Mouse (Mus musculus): ENCODE measurements around the gene Kansl3. TPM values are rescaled to one million over a fixed set of nuclear protein-coding genes. Genes with fewer than 3 reads are reported as not detected.

Kansl3 gene
- polyA plus RNA-seq, 1 experiment: 48.4 TPM

GRCm38 (mm10) chr1:36307121-36307494 lies 61.9 kb downstream of the Kansl3 start:
- Histone ChIP-seq H3K27ac (ENCODE audit: insufficient read depth, low read length) (peak overlapping the region; percentile 17; the same call in 1 of the 2 replicates), H3K4me1 (ENCODE audit: control insufficient read depth, insufficient read depth, low read length) (peaks cover 5% of the 10 kb centered on the region), H3K4me3 (ENCODE audit: low read depth, low read length) (peak overlapping the region; percentile 41; the same call in 1 of the 2 replicates), H3K9ac (ENCODE audit: low read depth, poor library complexity, severe bottlenecking) (no peak overlapping the region), H3K9me3 (replicated peaks; ENCODE audit: control insufficient read depth, insufficient read depth, low read length, poor library complexity, severe bottlenecking) (no peaks in the 10 kb centered on the region), H3K36me3 (ENCODE audit: control insufficient read depth, insufficient read depth, low read length, poor library complexity, severe bottlenecking) (no peaks in the 10 kb centered on the region), H3K27me3 (ENCODE audit: control insufficient read depth, insufficient read depth, low read length, poor library complexity, severe bottlenecking) (no peaks in the 10 kb centered on the region)
- no peak for TF ChIP-seq EP300 (IDR thresholded peaks at IDR 0.05; ENCODE audit: insufficient read depth, low read depth, low read length)
- TF ChIP-seq POLR2A (IDR thresholded peaks at IDR 0.05; ENCODE audit: insufficient read depth, low read length): no peak
- no peak for TF ChIP-seq CTCF (IDR thresholded peaks at IDR 0.05; ENCODE audit: low read depth, low read length)

- Histone ChIP-seq H3K27ac (ENCODE audit: insufficient read depth, low read length) (no peak overlapping the region), H3K4me3 (ENCODE audit: low read depth, low read length) (no peak overlapping the region), H3K4me1 (ENCODE audit: control insufficient read depth, insufficient read depth, low read length) (peaks cover 5% of the 10 kb centered on the region), H3K27me3 (ENCODE audit: control insufficient read depth, insufficient read depth, low read length, poor library complexity, severe bottlenecking) (no peaks in the 10 kb centered on the region), H3K36me3 (ENCODE audit: control insufficient read depth, insufficient read depth, low read length, poor library complexity, severe bottlenecking) (no peaks in the 10 kb centered on the region), H3K9ac (ENCODE audit: low read depth, poor library complexity, severe bottlenecking) (no peak overlapping the region), H3K9me3 (replicated peaks; ENCODE audit: control insufficient read depth, insufficient read depth, low read length, poor library complexity, severe bottlenecking) (no peaks in the 10 kb centered on the region)
- TF ChIP-seq POLR2A (IDR thresholded peaks at IDR 0.05; ENCODE audit: insufficient read depth, low read length): no peak
- TF ChIP-seq CTCF (IDR thresholded peaks at IDR 0.05; ENCODE audit: low read depth, low read length): no peak
- TF ChIP-seq EP300 (IDR thresholded peaks at IDR 0.05; ENCODE audit: insufficient read depth, low read depth, low read length): no peak
These were observed 62.9 kb downstream of the Kansl3 start for GRCm38 (mm10) chr1:36306120-36306519.

- Histone ChIP-seq H3K4me1 (ENCODE audit: control insufficient read depth, insufficient read depth, low read length) (peaks cover 4% of the 10 kb centered on the region), H3K36me3 (ENCODE audit: control insufficient read depth, insufficient read depth, low read length, poor library complexity, severe bottlenecking) (no peaks in the 10 kb centered on the region), H3K27ac (ENCODE audit: insufficient read depth, low read length) (no peak overlapping the region), H3K27me3 (ENCODE audit: control insufficient read depth, insufficient read depth, low read length, poor library complexity, severe bottlenecking) (no peaks in the 10 kb centered on the region), H3K9me3 (replicated peaks; ENCODE audit: control insufficient read depth, insufficient read depth, low read length, poor library complexity, severe bottlenecking) (no peaks in the 10 kb centered on the region), H3K9ac (ENCODE audit: low read depth, poor library complexity, severe bottlenecking) (no peak overlapping the region), H3K4me3 (ENCODE audit: low read depth, low read length) (no peak overlapping the region)
- no peak for TF ChIP-seq POLR2A (IDR thresholded peaks at IDR 0.05; ENCODE audit: insufficient read depth, low read length)
- no peak for TF ChIP-seq CTCF (IDR thresholded peaks at IDR 0.05; ENCODE audit: low read depth, low read length)
- no peak for TF ChIP-seq EP300 (IDR thresholded peaks at IDR 0.05; ENCODE audit: insufficient read depth, low read depth, low read length)
These were observed 64.2 kb downstream of the Kansl3 start for GRCm38 (mm10) chr1:36304764-36305163.

GRCm38 (mm10) chr1:36303381-36304320 lies 65.3 kb downstream of the Kansl3 start:
- Histone ChIP-seq H3K27me3 (ENCODE audit: control insufficient read depth, insufficient read depth, low read length, poor library complexity, severe bottlenecking) (no peaks in the 10 kb centered on the region), H3K27ac (ENCODE audit: insufficient read depth, low read length) (no peak overlapping the region), H3K4me1 (ENCODE audit: control insufficient read depth, insufficient read depth, low read length) (no peaks in the 10 kb centered on the region), H3K4me3 (ENCODE audit: low read depth, low read length) (peak overlapping the region; percentile 39), H3K36me3 (ENCODE audit: control insufficient read depth, insufficient read depth, low read length, poor library complexity, severe bottlenecking) (no peaks in the 10 kb centered on the region), H3K9ac (ENCODE audit: low read depth, poor library complexity, severe bottlenecking) (peak overlapping the region; percentile 74), H3K9me3 (replicated peaks; ENCODE audit: control insufficient read depth, insufficient read depth, low read length, poor library complexity, severe bottlenecking) (no peaks in the 10 kb centered on the region)
- TF ChIP-seq CTCF (IDR thresholded peaks at IDR 0.05; ENCODE audit: low read depth, low read length) (no peak), EP300 (IDR thresholded peaks at IDR 0.05; ENCODE audit: insufficient read depth, low read depth, low read length) (no peak), POLR2A (IDR thresholded peaks at IDR 0.05; ENCODE audit: insufficient read depth, low read length) (no peak)

- H3K4me3 ChIP-seq (ENCODE audit: low read depth, low read length): peak overlapping the region; percentile 39
- no peaks in the 10 kb centered on the region for H3K4me1 ChIP-seq (ENCODE audit: control insufficient read depth, insufficient read depth, low read length)
- H3K9ac ChIP-seq (ENCODE audit: low read depth, poor library complexity, severe bottlenecking): peak overlapping the region; percentile 74
- H3K27me3 ChIP-seq (ENCODE audit: control insufficient read depth, insufficient read depth, low read length, poor library complexity, severe bottlenecking): no peaks in the 10 kb centered on the region
- no peaks in the 10 kb centered on the region for H3K9me3 ChIP-seq (replicated peaks; ENCODE audit: control insufficient read depth, insufficient read depth, low read length, poor library complexity, severe bottlenecking)
- TF ChIP-seq CTCF (IDR thresholded peaks at IDR 0.05; ENCODE audit: low read depth, low read length) (no peak), POLR2A (IDR thresholded peaks at IDR 0.05; ENCODE audit: insufficient read depth, low read length) (no peak), EP300 (IDR thresholded peaks at IDR 0.05; ENCODE audit: insufficient read depth, low read depth, low read length) (no peak)
- H3K27ac ChIP-seq (ENCODE audit: insufficient read depth, low read length): no peak overlapping the region
- H3K36me3 ChIP-seq (ENCODE audit: control insufficient read depth, insufficient read depth, low read length, poor library complexity, severe bottlenecking): no peaks in the 10 kb centered on the region
These were observed 66.0 kb downstream of the Kansl3 start for GRCm38 (mm10) chr1:36302957-36303356.

GRCm38 (mm10) chr1:36302273-36302672 lies 66.7 kb downstream of the Kansl3 start:
- TF ChIP-seq EP300 (IDR thresholded peaks at IDR 0.05; ENCODE audit: insufficient read depth, low read depth, low read length) (no peak), POLR2A (IDR thresholded peaks at IDR 0.05; ENCODE audit: insufficient read depth, low read length) (no peak), CTCF (IDR thresholded peaks at IDR 0.05; ENCODE audit: low read depth, low read length) (no peak)
- no peak overlapping the region for H3K27ac ChIP-seq (ENCODE audit: insufficient read depth, low read length)
- H3K4me1 ChIP-seq (ENCODE audit: control insufficient read depth, insufficient read depth, low read length): no peaks in the 10 kb centered on the region
- no peak overlapping the region for H3K4me3 ChIP-seq (ENCODE audit: low read depth, low read length)
- H3K9ac ChIP-seq (ENCODE audit: low read depth, poor library complexity, severe bottlenecking): no peak overlapping the region
- no peaks in the 10 kb centered on the region for H3K9me3 ChIP-seq (replicated peaks; ENCODE audit: control insufficient read depth, insufficient read depth, low read length, poor library complexity, severe bottlenecking)
- H3K27me3 ChIP-seq (ENCODE audit: control insufficient read depth, insufficient read depth, low read length, poor library complexity, severe bottlenecking): no peaks in the 10 kb centered on the region
- no peaks in the 10 kb centered on the region for H3K36me3 ChIP-seq (ENCODE audit: control insufficient read depth, insufficient read depth, low read length, poor library complexity, severe bottlenecking)
